Mouse (Mus musculus): ENCODE data around the gene Pnkd. TPM values are rescaled to one million over a fixed set of nuclear protein-coding genes. Genes with fewer than 3 reads are reported as not detected.

Gene Pnkd
- polyA plus RNA-seq, 1 experiment: 62.6 TPM

- Histone ChIP-seq H3K4me1 (ENCODE audit: control insufficient read depth, insufficient read depth, insufficient read length, low read length) (no peaks in the 10 kb centered on the region; the same call in 1 of the 2 replicates), H3K36me3 (ENCODE audit: control insufficient read depth, insufficient read depth, low read length) (no peaks in the 10 kb centered on the region), H3K27ac (ENCODE audit: insufficient read depth, low read depth, low read length) (no peak overlapping the region), H3K27me3 (ENCODE audit: control insufficient read depth, insufficient read depth, low read length) (no peaks in the 10 kb centered on the region), H3K4me3 (ENCODE audit: low read depth, low read length) (no peak overlapping the region)
- TF ChIP-seq CTCF (IDR thresholded peaks at IDR 0.05; ENCODE audit: extremely low read depth, insufficient read length, insufficient replicate concordance, low read depth, low read length) (no peak), POLR2A (IDR thresholded peaks at IDR 0.05; ENCODE audit: low read depth, low read length) (no peak)
- WGBS: 62% methylated on average over 8 of the region's 8 CpGs
These were observed 79.5 kb downstream of the Pnkd start for GRCm38 (mm10) chr1:74364270-74364669.

- WGBS: 6% methylated on average over 34 of the region's 34 CpGs
- Histone ChIP-seq H3K36me3 (ENCODE audit: control insufficient read depth, insufficient read depth, low read length) (no peaks in the 10 kb centered on the region), H3K27ac (ENCODE audit: insufficient read depth, low read depth, low read length) (peak overlapping the region; percentile 23; the same call in 1 of the 2 replicates), H3K27me3 (ENCODE audit: control insufficient read depth, insufficient read depth, low read length) (no peaks in the 10 kb centered on the region), H3K4me3 (ENCODE audit: low read depth, low read length) (peak overlapping the region; percentile 50), H3K4me1 (ENCODE audit: control insufficient read depth, insufficient read depth, insufficient read length, low read length) (no peaks in the 10 kb centered on the region; the same call in 1 of the 2 replicates)
- TF ChIP-seq CTCF (IDR thresholded peaks at IDR 0.05; ENCODE audit: extremely low read depth, insufficient read length, insufficient replicate concordance, low read depth, low read length) (no peak), POLR2A (IDR thresholded peaks at IDR 0.05; ENCODE audit: low read depth, low read length) (no peak)
These were observed 83.3 kb downstream of the Pnkd start for GRCm38 (mm10) chr1:74367886-74368645.

GRCm38 (mm10) chr1:74370040-74370439 is 85.3 kb downstream of the Pnkd start:
- no peak overlapping the region for H3K4me3 ChIP-seq (ENCODE audit: low read depth, low read length)
- H3K36me3 ChIP-seq (ENCODE audit: control insufficient read depth, insufficient read depth, low read length): no peaks in the 10 kb centered on the region
- no peak overlapping the region for H3K27ac ChIP-seq (ENCODE audit: insufficient read depth, low read depth, low read length)
- TF ChIP-seq POLR2A (IDR thresholded peaks at IDR 0.05; ENCODE audit: low read depth, low read length) (no peak), CTCF (IDR thresholded peaks at IDR 0.05; ENCODE audit: extremely low read depth, insufficient read length, insufficient replicate concordance, low read depth, low read length) (no peak)
- no peaks in the 10 kb centered on the region for H3K27me3 ChIP-seq (ENCODE audit: control insufficient read depth, insufficient read depth, low read length)
- no peaks in the 10 kb centered on the region; the same call in 1 of the 2 replicates for H3K4me1 ChIP-seq (ENCODE audit: control insufficient read depth, insufficient read depth, insufficient read length, low read length)
- 68% methylated on average over 4 of the region's 4 CpGs for WGBS

GRCm38 (mm10) chr1:74373372-74373771 is 88.6 kb downstream of the Pnkd start:
- no peaks in the 10 kb centered on the region for H3K27me3 ChIP-seq (ENCODE audit: control insufficient read depth, insufficient read depth, low read length)
- H3K36me3 ChIP-seq (ENCODE audit: control insufficient read depth, insufficient read depth, low read length): no peaks in the 10 kb centered on the region
- TF ChIP-seq POLR2A (IDR thresholded peaks at IDR 0.05; ENCODE audit: low read depth, low read length) (no peak), CTCF (IDR thresholded peaks at IDR 0.05; ENCODE audit: extremely low read depth, insufficient read length, insufficient replicate concordance, low read depth, low read length) (no peak)
- H3K4me1 ChIP-seq (ENCODE audit: control insufficient read depth, insufficient read depth, insufficient read length, low read length): no peaks in the 10 kb centered on the region; the same call in none of the 2 replicates
- H3K4me3 ChIP-seq (ENCODE audit: low read depth, low read length): no peak overlapping the region
- WGBS: 66% methylated on average over 4 of the region's 4 CpGs
- H3K27ac ChIP-seq (ENCODE audit: insufficient read depth, low read depth, low read length): no peak overlapping the region

- H3K36me3 ChIP-seq (ENCODE audit: control insufficient read depth, insufficient read depth, low read length): no peaks in the 10 kb centered on the region
- 72% methylated on average over 8 of the region's 8 CpGs for WGBS
- H3K4me3 ChIP-seq (ENCODE audit: low read depth, low read length): peak within 1 kb of the TSS; percentile 22
- TF ChIP-seq POLR2A (IDR thresholded peaks at IDR 0.05; ENCODE audit: low read depth, low read length) (no peak), CTCF (IDR thresholded peaks at IDR 0.05; ENCODE audit: extremely low read depth, insufficient read length, insufficient replicate concordance, low read depth, low read length) (no peak)
- peaks cover 3% of the 10 kb centered on the region for H3K4me1 ChIP-seq (ENCODE audit: control insufficient read depth, insufficient read depth, insufficient read length, low read length)
- H3K27me3 ChIP-seq (ENCODE audit: control insufficient read depth, insufficient read depth, low read length): no peaks in the 10 kb centered on the region
- H3K27ac ChIP-seq (ENCODE audit: insufficient read depth, low read depth, low read length): no peak within 1 kb of the TSS
These were observed 90.2 kb downstream of the Pnkd start, which contains the start of gene Slc11a1 for GRCm38 (mm10) chr1:74374980-74375379. Gene Slc11a1 (plus strand): TSS chr1:74375195.

- peak overlapping the region; percentile 22 for H3K4me3 ChIP-seq (ENCODE audit: low read depth, low read length)
- peaks cover 3% of the 10 kb centered on the region for H3K4me1 ChIP-seq (ENCODE audit: control insufficient read depth, insufficient read depth, insufficient read length, low read length)
- WGBS: 77% methylated on average over 10 of the region's 10 CpGs
- H3K27ac ChIP-seq (ENCODE audit: insufficient read depth, low read depth, low read length): no peak overlapping the region
- TF ChIP-seq CTCF (IDR thresholded peaks at IDR 0.05; ENCODE audit: extremely low read depth, insufficient read length, insufficient replicate concordance, low read depth, low read length): no peak
- H3K27me3 ChIP-seq (ENCODE audit: control insufficient read depth, insufficient read depth, low read length): no peaks in the 10 kb centered on the region
- no peaks in the 10 kb centered on the region for H3K36me3 ChIP-seq (ENCODE audit: control insufficient read depth, insufficient read depth, low read length)
These were observed 90.8 kb downstream of the Pnkd start for GRCm38 (mm10) chr1:74375561-74375960.

GRCm38 (mm10) chr1:74376396-74376795 is 91.7 kb downstream of the Pnkd start:
- Histone ChIP-seq H3K27me3 (ENCODE audit: control insufficient read depth, insufficient read depth, low read length) (no peaks in the 10 kb centered on the region), H3K4me1 (ENCODE audit: control insufficient read depth, insufficient read depth, insufficient read length, low read length) (peaks cover 5% of the 10 kb centered on the region), H3K27ac (ENCODE audit: insufficient read depth, low read depth, low read length) (no peak overlapping the region), H3K36me3 (ENCODE audit: control insufficient read depth, insufficient read depth, low read length) (no peaks in the 10 kb centered on the region), H3K4me3 (ENCODE audit: low read depth, low read length) (no peak overlapping the region)
- TF ChIP-seq POLR2A (IDR thresholded peaks at IDR 0.05; ENCODE audit: low read depth, low read length): no peak
- no peak for TF ChIP-seq CTCF (IDR thresholded peaks at IDR 0.05; ENCODE audit: extremely low read depth, insufficient read length, insufficient replicate concordance, low read depth, low read length)
- WGBS: 85% methylated on average over 4 of the region's 4 CpGs

Measured in small intestine, adult 2 months (tissue).